Mouse (Mus musculus): Measurements from ENCODE around the gene Slc22a1.

Gene Slc22a1

GRCm38 (mm10) chr17:12631771-12632600 is 43.6 kb downstream of the Slc22a1 start:
- DNase-seq (ENCODE audit: low read depth, low spot score) = no peak

- no peak for DNase-seq (ENCODE audit: low read depth, low spot score)
Observed at GRCm38 (mm10) chr17:12630976-12631730, 44.5 kb downstream of the Slc22a1 start.

DNA sequence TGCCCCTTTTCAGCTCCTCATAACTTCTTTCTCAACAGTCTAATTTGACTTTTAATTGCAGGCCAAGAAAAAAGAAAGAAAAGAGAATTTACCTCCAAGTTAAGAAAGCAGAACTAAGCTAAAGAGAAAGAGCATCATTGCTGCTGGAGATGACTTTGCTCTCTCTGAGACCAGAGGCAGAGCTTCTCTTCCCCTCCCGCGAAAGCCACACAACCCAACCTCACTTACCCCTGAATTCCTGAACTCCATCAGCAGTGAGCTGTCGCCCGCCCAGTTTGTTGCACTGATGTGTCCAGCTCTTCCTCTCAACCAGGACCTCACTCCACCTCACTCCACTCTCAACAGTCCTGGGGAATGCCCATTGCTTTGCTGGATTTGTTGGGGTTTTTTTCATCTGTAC is 47.6 kb downstream of the Slc22a1 start:
- no peak for DNase-seq (ENCODE audit: low read depth, low spot score)

DNA sequence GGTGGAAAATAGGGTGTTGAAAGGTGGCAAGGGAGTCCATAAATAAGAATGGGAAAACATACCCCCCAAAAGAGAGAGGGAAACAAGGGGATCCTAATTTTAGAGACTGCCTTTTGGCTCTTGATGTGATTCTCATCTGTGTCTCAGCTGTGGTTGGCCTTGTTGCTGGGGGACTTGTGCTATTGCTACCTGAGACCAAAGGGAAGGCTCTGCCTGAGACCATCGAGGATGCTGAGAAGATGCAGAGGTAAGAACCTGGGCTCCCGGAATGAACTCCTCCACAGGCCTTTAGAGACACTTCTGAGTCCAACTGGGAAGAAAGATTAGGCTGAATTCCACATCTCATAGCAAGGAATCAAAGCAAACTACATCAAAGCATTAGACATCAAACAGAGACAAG is 56.0 kb downstream of the Slc22a1 start:
- no peak for DNase-seq (ENCODE audit: low read depth, low spot score)

GRCm38 (mm10) chr17:12615429-12615828 is 60.2 kb downstream of the Slc22a1 start:
- DNase-seq (ENCODE audit: low read depth, low spot score) = no peak

DNA sequence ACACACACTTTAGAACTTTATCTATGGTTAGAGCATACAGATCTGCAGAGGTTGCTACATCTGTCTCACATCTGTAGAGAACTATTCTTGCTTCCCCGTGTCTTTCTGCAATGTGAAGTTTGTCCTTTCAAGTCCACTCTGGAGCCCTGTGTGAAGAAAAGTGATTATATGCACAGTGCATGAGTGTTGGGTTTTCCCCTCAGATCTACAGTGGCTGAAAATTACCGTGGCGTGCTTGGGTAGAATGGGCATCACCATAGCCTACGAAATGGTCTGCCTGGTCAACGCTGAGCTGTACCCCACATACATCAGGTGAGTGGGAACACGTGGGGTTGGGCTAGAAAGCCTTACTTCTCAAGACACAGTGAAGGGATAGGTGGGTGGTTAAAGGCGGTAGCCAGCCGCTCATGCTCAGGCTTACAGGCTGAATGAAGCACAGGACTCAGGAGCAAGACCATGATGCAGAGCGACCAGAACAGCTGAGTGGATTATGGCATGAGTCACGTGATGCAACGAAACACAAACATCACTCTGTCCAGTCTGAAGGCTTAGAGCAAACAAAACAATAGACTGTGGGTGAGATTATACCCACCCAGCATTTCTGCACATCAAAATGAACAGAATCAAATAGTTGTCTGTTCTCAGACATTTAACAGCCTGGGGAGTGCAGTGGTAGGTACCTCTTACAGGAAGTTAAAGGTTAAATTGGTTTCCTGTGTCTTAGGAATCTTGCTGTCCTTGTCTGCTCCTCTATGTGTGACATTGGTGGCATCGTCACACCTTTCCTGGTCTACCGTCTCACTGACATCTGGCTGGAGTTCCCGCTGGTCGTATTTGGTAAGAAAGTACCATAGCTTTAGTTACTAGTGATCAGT is 60.9 kb downstream of the Slc22a1 start:
- DNase-seq (ENCODE audit: low read depth, low spot score) = no peak

- DNase-seq (ENCODE audit: low read depth, low spot score) = no peak
Observed at GRCm38 (mm10) chr17:12607202-12607601, 68.4 kb downstream of the Slc22a1 start.

- DNase-seq (ENCODE audit: low read depth, low spot score) = no peak
Observed at GRCm38 (mm10) chr17:12606634-12607033, 69.0 kb downstream of the Slc22a1 start.
